Mouse (Mus musculus) midbrain, embryonic 11.5 days (tissue): ENCODE measurements around the gene Pdzd9. TPM values are rescaled to one million over a fixed set of nuclear protein-coding genes. Genes with fewer than 3 reads are reported as not detected.

Experiments used
- ATAC-seq: fragments of 200-750 bp; cut with Nextera tagmentation; 2 replicates; pipeline ENCODE4 v1.8.0; 2017; ENCODE audit warnings: moderate TSS enrichment, moderate library complexity; ENCODE audit not compliant: low FRiP score
- DNase-seq: peaks from one replicate; pipeline ENCODE4 v3.0.0; 2015; ENCODE audit warnings: low spot score; ENCODE audit errors: missing footprints
- H3K27ac ChIP-seq: fragments of 300-500 bp; sonication (generic); 2 replicates; pipeline ENCODE4 v1.5.1; 2014; ENCODE audit warnings: low read depth, low read length
- H3K27me3 ChIP-seq: fragments of 300-500 bp; sonication (generic); 2 replicates; pipeline ENCODE4 v1.6.1; 2014; ENCODE audit warnings: mild to moderate bottlenecking, low read length, moderate library complexity, mixed read lengths; ENCODE audit not compliant: control insufficient read depth, insufficient read depth
- H3K36me3 ChIP-seq: fragments of 300-500 bp; sonication (generic); 2 replicates; pipeline ENCODE4 v1.6.1; 2014; ENCODE audit warnings: mild to moderate bottlenecking, low read length, moderate library complexity, mixed read lengths; ENCODE audit not compliant: control insufficient read depth, insufficient read depth
- H3K4me1 ChIP-seq: fragments of 300-500 bp; sonication (generic); 2 replicates; pipeline ENCODE4 v1.6.1; 2014; ENCODE audit warnings: low read length; ENCODE audit not compliant: control insufficient read depth, insufficient read depth
- H3K4me2 ChIP-seq: fragments of 300-500 bp; sonication (generic); 2 replicates; pipeline ENCODE4 v1.6.1; 2014; ENCODE audit warnings: mild to moderate bottlenecking, moderate library complexity
- H3K4me3 ChIP-seq: fragments of 300-500 bp; sonication (generic); 2 replicates; pipeline ENCODE4 v1.5.1; 2014; ENCODE audit warnings: low read depth, low read length
- H3K9ac ChIP-seq: fragments of 300-500 bp; sonication (generic); 2 replicates; pipeline ENCODE4 v1.6.1; 2014; ENCODE audit warnings: low read length
- H3K9me3 ChIP-seq: fragments of 300-500 bp; sonication (generic); 2 replicates; pipeline ENCODE4 v1.6.1; 2016; ENCODE audit warnings: low read length; ENCODE audit not compliant: control insufficient read depth
- WGBS: fragments of 180-500 bp; shearing (Covaris S2); extraction: QIAGEN DNeasy Blood & Tissue Kit; methylation state at CpG from one replicate; pipeline ENCODE4 v1.1.7; 2014; 5-methylcytosine and 5-hydroxymethylcytosine counted together
- polyA plus RNA-seq: library from polyadenylated mRNA; unstranded; fragments of >200 nt; fragmentation: Nextera tagmentation; extraction: Ambion mirVana; gene quantifications from 2 replicates; pipeline ENCODE4 v1.2.1, GENCODE M21; 2014

The Pdzd9 gene
- polyA plus RNA-seq, 1 experiment from 2014 or later = 0.38 TPM

DNA sequence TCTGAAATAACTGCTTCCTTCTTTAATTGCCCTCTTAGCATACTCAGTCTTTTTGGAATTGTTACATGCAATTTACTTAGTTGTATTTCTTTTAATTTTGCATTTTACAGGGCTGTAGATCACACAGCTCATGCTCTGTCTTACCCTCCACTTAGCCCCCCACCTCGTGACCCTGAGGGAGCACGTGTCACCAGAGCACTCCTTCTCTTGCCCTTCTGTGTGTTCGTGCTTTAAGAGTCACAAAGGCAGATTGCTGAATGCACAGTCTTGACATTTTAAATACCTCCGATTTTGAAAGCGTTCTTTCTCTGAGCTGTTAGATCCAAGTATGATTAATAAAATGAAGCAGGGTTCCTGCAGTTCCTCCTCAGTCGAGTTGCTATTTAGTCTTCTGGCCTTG, 25.1 kb upstream of the Pdzd9 start:
- Histone ChIP-seq H3K4me3 (no peak overlapping the region), H3K4me2 (no peak overlapping the region), H3K36me3 (0 out of 2 replicates have a peak, but pooled peaks cover 2% of the 10 kb centered on the region), H3K27me3 (no peaks in the 10 kb centered on the region), H3K4me1 (no peaks in the 10 kb centered on the region), H3K27ac (no peak overlapping the region), H3K9me3 (no peaks in the 10 kb centered on the region), H3K9ac (no peak overlapping the region)
- ATAC-seq (no peak), DNase-seq (no peak)
- 36% methylated on average over 6 of the region's 6 CpGs for WGBS

DNA sequence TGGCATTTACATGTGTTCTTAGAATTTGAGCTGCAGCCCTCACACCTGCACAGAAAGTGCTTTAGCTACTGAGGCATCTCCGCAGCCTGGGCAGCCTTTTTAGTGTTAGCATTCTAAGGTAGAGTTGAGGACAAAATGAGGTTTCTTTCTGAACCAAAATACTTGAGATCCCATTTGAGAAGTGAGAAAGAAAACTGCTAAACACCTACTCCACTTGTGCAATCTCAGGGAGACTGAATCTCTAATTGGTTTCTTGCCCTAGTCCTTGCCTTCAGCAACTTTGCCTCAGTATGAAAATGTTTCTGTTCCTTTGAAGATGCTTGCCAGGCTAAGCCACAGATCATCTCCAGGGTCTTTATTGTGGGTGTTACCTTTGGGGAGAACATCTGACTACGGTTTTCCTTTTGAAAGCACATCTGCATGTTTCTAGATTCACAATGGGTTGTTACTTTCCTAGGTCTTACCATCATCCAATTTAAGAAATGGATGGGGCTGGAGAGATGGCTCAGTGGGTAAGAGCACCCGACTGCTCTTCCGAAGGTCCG, 23.8 kb upstream of the Pdzd9 start:
- ATAC-seq = no peak
- H3K36me3 ChIP-seq = 0 out of 2 replicates have a peak, but pooled peaks cover 2% of the 10 kb centered on the region
- H3K4me2 ChIP-seq = no peak overlapping the region
- no peak overlapping the region for H3K9ac ChIP-seq
- H3K9me3 ChIP-seq = no peaks in the 10 kb centered on the region
- H3K4me3 ChIP-seq = no peak overlapping the region
- DNase-seq = no peak
- no peak overlapping the region for H3K27ac ChIP-seq
- WGBS = 96% methylated on average over 5 of the region's 5 CpGs
- H3K27me3 ChIP-seq = no peaks in the 10 kb centered on the region
- no peaks in the 10 kb centered on the region for H3K4me1 ChIP-seq

DNA sequence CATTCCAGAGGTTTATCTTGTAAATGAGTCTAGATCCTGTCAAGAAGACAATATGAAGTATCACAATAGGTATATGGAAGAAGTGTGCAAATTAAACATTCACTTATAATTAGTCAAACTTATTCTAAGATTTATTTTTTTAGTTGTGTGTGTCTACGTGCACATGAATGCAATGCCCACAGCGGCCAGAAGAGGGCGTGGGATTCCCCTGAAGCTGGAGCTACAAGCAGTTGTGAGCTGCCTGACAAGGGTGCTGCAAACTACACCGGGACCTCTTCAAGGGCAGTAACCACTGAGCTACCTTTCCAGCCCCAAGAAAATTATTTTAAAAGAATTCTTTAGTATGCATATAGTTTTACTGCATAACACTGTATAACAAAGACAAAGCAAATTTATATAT, 20.5 kb upstream of the Pdzd9 start:
- DNase-seq (no peak), ATAC-seq (no peak)
- Histone ChIP-seq H3K27me3 (no peaks in the 10 kb centered on the region), H3K9me3 (no peaks in the 10 kb centered on the region), H3K4me1 (no peaks in the 10 kb centered on the region), H3K4me2 (no peak overlapping the region), H3K9ac (no peak overlapping the region), H3K4me3 (no peak overlapping the region), H3K36me3 (0 out of 2 replicates have a peak, but pooled peaks cover 2% of the 10 kb centered on the region), H3K27ac (no peak overlapping the region)
- WGBS = 65% methylated on average over 4 of the region's 4 CpGs

DNA sequence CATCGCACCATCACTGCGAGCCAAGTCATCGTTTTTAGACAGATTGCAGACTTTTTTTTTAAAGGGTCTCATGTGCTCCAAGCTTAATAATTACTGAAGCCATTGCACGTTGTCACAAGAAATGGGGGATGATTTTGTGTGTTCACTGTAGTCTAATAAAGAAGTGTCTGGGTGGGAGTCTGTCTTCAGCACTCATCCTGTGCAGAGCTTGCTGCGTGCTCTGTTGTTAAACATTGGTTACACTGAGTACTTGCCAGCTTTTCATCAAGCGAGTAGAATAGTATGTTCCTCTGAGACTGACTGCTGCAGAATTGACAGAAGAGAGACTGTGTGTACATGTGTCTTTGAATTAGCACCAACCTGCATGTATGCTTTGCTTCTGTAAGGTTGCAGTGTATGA, 15.1 kb upstream of the Pdzd9 start:
- no peaks in the 10 kb centered on the region for H3K36me3 ChIP-seq

DNA sequence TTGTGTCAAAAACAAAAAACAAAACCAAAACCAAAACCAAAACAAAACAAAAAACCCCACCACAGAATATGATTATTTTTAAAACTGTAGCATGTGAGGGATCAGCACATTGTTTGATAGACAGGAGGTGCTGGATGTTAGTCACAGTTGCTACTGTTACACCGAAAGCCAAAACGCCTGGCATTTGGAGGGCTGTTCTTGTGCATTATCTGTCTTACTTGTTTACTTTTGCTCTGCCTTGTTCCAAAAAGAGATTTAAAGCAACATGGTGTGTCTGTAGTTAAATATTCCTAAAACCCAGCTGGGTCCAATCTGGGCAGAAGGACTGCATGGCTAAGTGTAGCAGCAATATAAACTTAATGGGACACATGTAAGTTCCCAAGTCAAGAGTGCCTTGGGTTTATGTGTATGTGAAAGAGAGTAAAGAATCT, 14.6 kb upstream of the Pdzd9 start:
- Histone ChIP-seq H3K27ac (no peak overlapping the region), H3K36me3 (no peaks in the 10 kb centered on the region), H3K4me2 (no peak overlapping the region), H3K4me1 (no peaks in the 10 kb centered on the region), H3K27me3 (no peaks in the 10 kb centered on the region), H3K9me3 (no peaks in the 10 kb centered on the region), H3K4me3 (no peak overlapping the region), H3K9ac (no peak overlapping the region)
- 90% methylated on average over 2 of the region's 2 CpGs for WGBS
- DNase-seq (peak; percentile 17), ATAC-seq (no peak)

More for the DNA sequence above, 15.1 kb upstream of the Pdzd9 start:
- no peak for ATAC-seq
- peak; percentile 35 for DNase-seq
- H3K4me3 ChIP-seq = no peak overlapping the region
- H3K27me3 ChIP-seq = no peaks in the 10 kb centered on the region
- WGBS = 91% methylated on average over 6 of the region's 6 CpGs
- no peak overlapping the region for H3K4me2 ChIP-seq
- no peak overlapping the region for H3K27ac ChIP-seq
- H3K9me3 ChIP-seq = no peaks in the 10 kb centered on the region
- no peaks in the 10 kb centered on the region for H3K4me1 ChIP-seq
- no peak overlapping the region for H3K9ac ChIP-seq

DNA sequence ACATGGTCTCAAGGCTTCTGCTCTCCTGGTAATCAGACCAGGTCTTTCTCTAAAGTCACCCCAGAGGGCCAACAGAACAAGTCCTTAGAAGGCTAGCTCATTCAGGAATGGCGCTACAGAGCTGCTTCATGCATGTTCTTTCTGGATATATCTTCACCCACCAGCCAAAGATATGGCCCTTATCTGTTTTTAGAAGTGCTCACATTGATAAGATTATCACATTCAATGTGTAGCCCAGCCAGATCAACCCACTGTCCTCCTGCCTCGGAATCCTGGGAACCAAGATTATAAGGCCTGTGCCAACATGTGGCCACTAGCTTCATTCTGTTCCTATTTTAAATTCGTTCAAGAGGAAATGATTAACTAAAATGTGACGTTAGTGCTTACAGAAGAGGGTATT, 11.9 kb upstream of the Pdzd9 start:
- H3K36me3 ChIP-seq = no peaks in the 10 kb centered on the region
- peak; percentile 12 for DNase-seq
- H3K4me2 ChIP-seq = no peak overlapping the region
- no peak overlapping the region for H3K27ac ChIP-seq
- no peak overlapping the region for H3K9ac ChIP-seq
- H3K9me3 ChIP-seq = no peaks in the 10 kb centered on the region
- ATAC-seq = no peak
- H3K4me1 ChIP-seq = peaks cover 11% of the 10 kb centered on the region
- no peak overlapping the region for H3K4me3 ChIP-seq
- H3K27me3 ChIP-seq = no peaks in the 10 kb centered on the region
- 84% methylated on average over 4 of the region's 4 CpGs for WGBS

DNA sequence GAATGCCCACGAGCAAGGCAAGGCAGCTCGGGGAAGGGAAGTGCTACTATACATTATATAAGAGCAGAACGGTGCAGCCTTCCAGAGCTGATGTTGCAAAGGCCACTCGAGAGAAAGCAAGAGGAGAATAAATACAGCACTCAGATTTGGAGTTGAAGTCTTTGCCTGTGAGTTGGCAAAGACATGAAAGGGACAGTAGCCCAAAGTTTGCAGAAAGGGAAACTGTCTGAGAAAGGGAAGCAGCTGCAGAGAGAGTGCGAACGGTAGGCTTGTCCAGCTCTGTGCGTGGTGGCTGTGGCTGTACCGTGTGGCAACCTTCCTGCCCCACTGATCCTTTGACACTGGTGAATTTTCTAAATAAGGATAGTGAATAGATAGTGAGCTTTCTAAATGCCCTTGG, 8.9 kb upstream of the Pdzd9 start:
- H3K9ac ChIP-seq = peak overlapping the region; percentile 24; the same call in 1 of the 2 replicates
- WGBS = 71% methylated on average over 8 of the region's 8 CpGs
- peak overlapping the region; percentile 91 for H3K4me3 ChIP-seq
- no peaks in the 10 kb centered on the region for H3K27me3 ChIP-seq
- peaks cover 17% of the 10 kb centered on the region for H3K4me1 ChIP-seq
- DNase-seq (peak; percentile 81), ATAC-seq (no peak)
- H3K36me3 ChIP-seq = no peaks in the 10 kb centered on the region
- no peaks in the 10 kb centered on the region for H3K9me3 ChIP-seq
- H3K4me2 ChIP-seq = peak overlapping the region; percentile 84
- no peak overlapping the region for H3K27ac ChIP-seq

DNA sequence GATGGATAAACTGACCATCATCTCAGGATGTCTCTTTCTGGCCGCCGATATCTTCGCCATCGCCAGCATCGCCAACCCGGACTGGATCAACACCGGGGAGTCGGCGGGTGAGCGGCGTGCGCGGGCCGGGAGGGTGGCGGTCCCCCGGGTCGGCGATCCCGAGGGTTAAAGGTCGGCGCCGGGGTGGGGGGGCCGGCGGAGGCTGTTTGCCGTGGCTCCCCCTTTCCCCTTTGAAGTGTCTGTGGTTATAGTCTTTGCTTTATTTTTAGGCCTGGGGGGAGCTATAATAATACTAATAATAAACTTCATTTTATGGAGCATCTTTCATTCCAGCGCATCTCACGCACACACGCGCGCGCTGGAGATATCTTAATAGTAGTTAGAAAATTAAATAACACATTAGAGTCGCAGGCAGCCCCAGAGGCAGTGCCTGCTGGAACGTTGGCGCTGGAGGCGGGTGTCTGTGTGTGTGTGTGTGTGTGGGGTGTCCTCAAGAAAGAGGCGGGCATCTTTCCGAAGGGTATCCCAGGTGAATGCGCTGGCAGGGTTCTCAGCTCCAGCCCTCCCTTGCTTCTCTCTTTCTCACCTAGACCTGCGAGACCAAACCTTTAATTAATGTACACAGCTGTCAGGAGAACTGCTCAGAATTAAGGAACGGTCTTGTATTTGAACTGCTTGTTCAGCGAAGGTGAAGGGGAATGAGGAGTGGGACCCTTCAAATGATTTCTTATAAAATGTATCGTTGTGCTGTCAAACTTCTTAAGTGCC, 7.8 kb upstream of the Pdzd9 start:
- Histone ChIP-seq H3K4me3 (peak overlapping the region; percentile 91), H3K4me1 (peaks cover 17% of the 10 kb centered on the region), H3K9me3 (no peaks in the 10 kb centered on the region), H3K4me2 (peak overlapping the region; percentile 84), H3K9ac (peak overlapping the region; percentile 95), H3K27me3 (no peaks in the 10 kb centered on the region), H3K36me3 (no peaks in the 10 kb centered on the region), H3K27ac (peak overlapping the region; percentile 57)
- DNase-seq = peak; percentile 90
- peak; percentile 45 for ATAC-seq
- 3% methylated on average over 42 of the region's 42 CpGs for WGBS

DNA sequence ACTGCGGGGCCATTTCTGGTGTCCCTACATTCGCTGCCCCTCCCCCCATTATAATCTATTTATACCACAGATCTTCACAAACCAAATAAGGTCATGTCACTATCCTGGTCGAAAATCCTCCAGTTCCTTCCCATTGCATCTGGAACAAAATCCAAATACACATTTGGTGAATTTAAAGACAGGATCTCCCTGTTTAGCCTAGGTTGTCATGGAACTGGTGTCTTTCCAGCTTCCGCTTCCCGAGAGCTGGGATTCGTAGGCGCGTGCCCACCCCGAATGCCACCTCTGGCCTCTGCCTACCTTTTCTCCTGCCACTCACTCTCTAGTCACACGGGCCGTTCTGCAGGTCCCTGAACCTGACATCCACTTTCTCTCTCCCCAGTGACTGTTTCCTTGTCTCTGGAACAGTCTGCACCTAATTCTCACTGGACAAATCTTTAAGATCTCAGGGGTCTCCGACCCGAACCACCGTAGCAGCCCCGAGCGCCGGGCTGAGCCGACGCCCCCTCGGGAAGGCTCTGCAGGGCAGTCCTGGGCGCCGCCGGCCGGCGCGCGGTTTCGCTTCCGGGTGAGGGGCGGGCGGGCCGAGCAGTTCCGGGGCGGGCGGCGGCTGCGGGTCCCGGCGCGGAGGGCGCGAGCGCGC, 7.0 kb upstream of the Pdzd9 start, which contains the start of gene Mosmo:
Gene Mosmo, plus strand, starts transcription at position 618 of the 643 bp plus-strand sequence.
- Histone ChIP-seq H3K27ac (peak within 1 kb of the TSS; percentile 57), H3K4me1 (peaks cover 17% of the 10 kb centered on the region), H3K4me3 (peak within 1 kb of the TSS; percentile 91), H3K9me3 (no peaks in the 10 kb centered on the region), H3K4me2 (peak within 1 kb of the TSS; percentile 84), H3K9ac (peak within 1 kb of the TSS; percentile 95), H3K36me3 (no peaks in the 10 kb centered on the region), H3K27me3 (no peaks in the 10 kb centered on the region)
- DNase-seq (peak; percentile 97), ATAC-seq (peak; percentile 98)
- WGBS = under 1% methylated on average over 44 of the region's 44 CpGs
